8 mouse cellular contexts compared by ENCODE assay signal in genomic region chrX:10714696-10715140, GRCm38 (mm10). TPM values are rescaled to one million over a fixed set of nuclear protein-coding genes. Genes with fewer than 3 reads are reported as not detected.
A peak's percentile ranks its signal among the peaks of the same experiment; 100 is the strongest.
DNase-seq lines count a peak whose midpoint lies in the region; ATAC-seq and TF ChIP-seq lines count a peak whose summit lies in the region.

Gene Mid1ip1 (plus strand): TSS chrX:10715013.

- H3K4me2 ChIP-seq in forebrain, embryonic 11.5 days (ENCODE audit: low read depth, low read length, severe bottlenecking) = peak within 1 kb of the TSS; percentile 33; the same call in 1 of the 2 replicates
- H3K4me2 ChIP-seq in heart, embryonic 16.5 days (ENCODE audit: low read depth, low read length) = peak within 1 kb of the TSS; percentile 55
- H3K4me2 ChIP-seq in liver, embryonic 14.5 days (ENCODE audit: low read depth) = peak within 1 kb of the TSS; percentile 83
- peak within 1 kb of the TSS; percentile 50 for H3K4me2 ChIP-seq in stomach, embryonic 16.5 days (ENCODE audit: low read depth, low read length)

- peak within 1 kb of the TSS; percentile 46; the same call in 1 of the 2 replicates for H3K27ac ChIP-seq in forebrain, embryonic 11.5 days (ENCODE audit: low read depth, low read length)
- peak within 1 kb of the TSS; percentile 76 for H3K27ac ChIP-seq in heart, embryonic 16.5 days (ENCODE audit: low read length)
- peak within 1 kb of the TSS; percentile 79 for H3K27ac ChIP-seq in liver, embryonic 14.5 days
- H3K27ac ChIP-seq in stomach, embryonic 16.5 days (ENCODE audit: low read length) = peak within 1 kb of the TSS; percentile 79

- peak within 1 kb of the TSS; percentile 16; the same call in 1 of the 2 replicates for H3K9ac ChIP-seq in forebrain, embryonic 11.5 days (ENCODE audit: low read length)
- H3K9ac ChIP-seq in heart, embryonic 16.5 days (ENCODE audit: low read length) = peak within 1 kb of the TSS; percentile 45
- peak within 1 kb of the TSS; percentile 53 for H3K9ac ChIP-seq in liver, embryonic 14.5 days (replicated peaks)
- H3K9ac ChIP-seq in stomach, embryonic 16.5 days (ENCODE audit: low read length) = peak within 1 kb of the TSS; percentile 39; the same call in 1 of the 2 replicates

- peak; percentile 38 for ATAC-seq in CD4-positive, CD25-positive, alpha-beta regulatory T cell, adult 4 months
- peak; percentile 65 for ATAC-seq in forebrain, embryonic 11.5 days (replicated peaks; ENCODE audit: low FRiP score)
- ATAC-seq in heart, embryonic 16.5 days (replicated peaks; ENCODE audit: extremely low read depth, insufficient read depth, low FRiP score) = peak; percentile 68
- ATAC-seq in liver, embryonic 14.5 days (ENCODE audit: insufficient read depth) = peak; percentile 50
- ATAC-seq in stomach, embryonic 16.5 days (ENCODE audit: insufficient read depth, low FRiP score) = peak; percentile 83

- no peaks in the 10 kb centered on the region for H3K9me3 ChIP-seq in forebrain, embryonic 11.5 days (ENCODE audit: control insufficient read depth, low read length)
- H3K9me3 ChIP-seq in heart, embryonic 16.5 days (replicated peaks; ENCODE audit: control insufficient read depth, low read length) = no peaks in the 10 kb centered on the region
- no peaks in the 10 kb centered on the region for H3K9me3 ChIP-seq in liver, embryonic 14.5 days (ENCODE audit: control insufficient read depth, low read length)
- no peaks in the 10 kb centered on the region for H3K9me3 ChIP-seq in stomach, embryonic 16.5 days (replicated peaks; ENCODE audit: control insufficient read depth, low read length)

- DNase-seq in c-Kit-positive CD71-positive TER-119-positive erythroid progenitor cells, embryonic 14.5 days (ENCODE audit: low spot score) = peak; percentile 84
- peak; percentile 80 for DNase-seq in forebrain, embryonic 11.5 days (ENCODE audit: low spot score)
- peak; percentile 93 to 95 for DNase-seq in kidney, postnatal 25 days
- peak; percentile 81 to 84 (median 83) for DNase-seq in liver, embryonic 14.5 days (ENCODE audit: low read depth in 3 of 3, low spot score in 3 of 3)
- DNase-seq in neural tube, embryonic 10.5 days (ENCODE audit: extremely low spot score, low spot score) = peak; percentile 68

- no peaks in the 10 kb centered on the region for H3K27me3 ChIP-seq in forebrain, embryonic 11.5 days (ENCODE audit: control insufficient read depth, insufficient read depth, low read length)
- H3K27me3 ChIP-seq in heart, embryonic 16.5 days (ENCODE audit: control insufficient read depth, insufficient read depth, low read length) = no peaks in the 10 kb centered on the region
- H3K27me3 ChIP-seq in liver, embryonic 14.5 days (ENCODE audit: control insufficient read depth, insufficient read depth, low read length) = no peaks in the 10 kb centered on the region
- no peaks in the 10 kb centered on the region for H3K27me3 ChIP-seq in stomach, embryonic 16.5 days (ENCODE audit: control insufficient read depth, insufficient read depth, low read length)

- no peaks in the 10 kb centered on the region for H3K4me1 ChIP-seq in forebrain, embryonic 11.5 days (replicated peaks; ENCODE audit: control insufficient read depth, insufficient read depth, low read length)
- peaks cover 9% of the 10 kb centered on the region; the same call in 1 of the 2 replicates for H3K4me1 ChIP-seq in heart, embryonic 16.5 days (ENCODE audit: control insufficient read depth, insufficient read depth, low read length)
- peaks cover 13 to 15% of the 10 kb centered on the region in 2 experiments for H3K4me1 ChIP-seq in liver, embryonic 14.5 days (replicated peaks; ENCODE audit: control insufficient read depth in 2 of 2, insufficient read depth in 2 of 2, low read length in 1 of 2)
- H3K4me1 ChIP-seq in stomach, embryonic 16.5 days (ENCODE audit: control insufficient read depth, insufficient read depth, low read length) = 0 out of 2 replicates have a peak, but pooled peaks cover 3% of the 10 kb centered on the region

- H3K36me3 ChIP-seq in forebrain, embryonic 11.5 days (ENCODE audit: control insufficient read depth, insufficient read depth, low read length) = no peaks in the 10 kb centered on the region
- H3K36me3 ChIP-seq in heart, embryonic 16.5 days (ENCODE audit: control insufficient read depth, insufficient read depth) = no peaks in the 10 kb centered on the region
- no peaks in the 10 kb centered on the region for H3K36me3 ChIP-seq in liver, embryonic 14.5 days (replicated peaks; ENCODE audit: control insufficient read depth, insufficient read depth, low read depth)
- H3K36me3 ChIP-seq in stomach, embryonic 16.5 days (ENCODE audit: control insufficient read depth, insufficient read depth, low read length) = no peaks in the 10 kb centered on the region

- TF ChIP-seq CTCF in liver, embryonic 14.5 days (IDR thresholded peaks at IDR 0.05; ENCODE audit: low read depth) = no peak

- no peak within 1 kb of the TSS; the same call in 1 of the 2 replicates for H3K4me3 ChIP-seq in forebrain, embryonic 11.5 days (ENCODE audit: low read depth, low read length)
- H3K4me3 ChIP-seq in heart, embryonic 16.5 days (ENCODE audit: low read length) = peak within 1 kb of the TSS; percentile 43
- H3K4me3 ChIP-seq in liver, embryonic 14.5 days (ENCODE audit: insufficient read depth in 1 of 2, low read depth in 2 of 2, low read length in 2 of 2) = peak within 1 kb of the TSS; percentile 65 to 81
- H3K4me3 ChIP-seq in stomach, embryonic 16.5 days (replicated peaks; ENCODE audit: low read length) = peak within 1 kb of the TSS; percentile 34

- 9% methylated on average over 12 of the region's 12 CpGs for WGBS in forebrain, embryonic 11.5 days
- WGBS in heart, embryonic 16.5 days = 10% methylated on average over 12 of the region's 12 CpGs
- 15% methylated on average over 12 of the region's 12 CpGs for WGBS in liver, embryonic 14.5 days (ENCODE audit: insufficient replicate concordance)
- 17% methylated on average over 12 of the region's 12 CpGs for WGBS in stomach, embryonic 16.5 days

- TF ChIP-seq EP300 in liver, embryonic 14.5 days (IDR thresholded peaks at IDR 0.05; ENCODE audit: low read depth) = no peak

RNA-seq across cellular contexts. Expression of gene Mid1ip1, which starts in this region (rescaled TPM):
- 10 to 100 TPM in 1 of 2 experiments, 1 to 10 TPM in 1; 8.3 to 18.3 TPM for polyA plus RNA-seq in CD4-positive, CD25-positive, alpha-beta regulatory T cell, adult 4 months (2017; shearing (Covaris generic))
- polyA plus RNA-seq in forebrain, embryonic 11.5 days (2014; fragmentation: Nextera tagmentation; extraction: Ambion mirVana) = 50.2 and 56.1 TPM in 2 replicates
- 30.3 and 34.8 TPM in 2 replicates for polyA plus RNA-seq in heart, embryonic 16.5 days (2015; fragmentation: Nextera tagmentation; extraction: Ambion mirVana)
- 16.2 and 19.0 TPM in 2 replicates for polyA plus RNA-seq in liver, embryonic 14.5 days (2012; rRNA removed)
- 22.2 and 27.2 TPM in 2 replicates for polyA plus RNA-seq in liver, embryonic 14.5 days (2014; fragmentation: Nextera tagmentation; extraction: Ambion mirVana)
- polyA plus RNA-seq in stomach, embryonic 16.5 days (2015; fragmentation: Nextera tagmentation; extraction: Ambion mirVana) = 86.8 and 98.3 TPM in 2 replicates

Comparison
In these comparisons a context has a peak if more than half of its experiments do, and no peak if none do; other contexts are left out.
1. H3K4me2 ChIP-seq: peak in every context shown above with its lines; median percentile 83 in liver, embryonic 14.5 days; 55 in heart, embryonic 16.5 days; 50 in stomach, embryonic 16.5 days; 33 in forebrain, embryonic 11.5 days.